Mouse (Mus musculus): ENCODE results near the gene Spag16.
"Not testable (repeated sequence)": the region's sequence is repeated elsewhere in the genome, so short reads cannot be mapped to it uniquely, and the experiment has no call there.

The Spag16 gene

DNA sequence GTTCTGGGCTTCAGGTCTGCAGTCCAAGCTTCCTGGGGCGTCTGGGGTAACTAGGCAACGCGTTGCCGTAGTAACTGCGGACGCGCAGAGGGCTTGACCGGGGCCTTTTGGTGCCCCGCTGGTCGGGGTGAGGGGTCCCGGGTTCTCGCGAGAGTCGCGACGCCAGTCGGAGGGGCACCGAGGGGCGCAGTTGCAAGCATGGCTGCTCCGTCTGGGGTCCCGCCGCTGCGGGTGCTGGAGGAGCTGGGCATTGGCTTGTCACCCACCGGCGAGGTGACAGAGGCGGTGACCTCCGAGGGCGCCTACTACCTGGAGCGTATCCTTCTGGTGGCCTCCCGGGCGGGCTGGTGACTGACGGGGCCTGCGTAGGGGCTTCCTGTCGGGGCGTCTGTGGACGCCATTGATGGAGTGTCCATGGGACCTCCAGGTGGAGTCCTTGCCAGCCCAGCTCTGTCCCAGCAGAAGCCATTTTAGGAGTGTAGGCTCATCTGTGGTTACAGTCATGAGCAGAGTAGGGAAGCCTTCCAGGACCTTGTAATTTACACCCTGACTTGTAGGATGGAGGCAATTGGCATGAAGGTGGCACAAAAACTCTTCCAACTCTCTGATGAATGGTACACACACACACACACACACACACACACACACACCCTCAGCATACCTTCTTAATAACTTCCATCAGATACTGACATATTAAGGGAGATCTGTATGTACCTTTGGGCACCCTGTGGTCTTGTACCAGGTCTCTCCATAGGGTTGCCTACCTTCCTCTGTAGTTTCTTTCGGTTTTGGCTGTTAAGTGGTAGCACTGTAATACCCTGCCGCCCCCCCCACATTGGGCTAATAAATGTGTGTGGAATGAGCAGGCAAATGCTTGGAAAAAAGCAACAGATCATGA, at the start of gene Spag16:
Gene Spag16 (plus strand): TSS at position 165 of the 898 bp plus-strand sequence.
- peak; percentile 89 for DNase-seq (ENCODE audit: low read depth, low spot score)

DNA sequence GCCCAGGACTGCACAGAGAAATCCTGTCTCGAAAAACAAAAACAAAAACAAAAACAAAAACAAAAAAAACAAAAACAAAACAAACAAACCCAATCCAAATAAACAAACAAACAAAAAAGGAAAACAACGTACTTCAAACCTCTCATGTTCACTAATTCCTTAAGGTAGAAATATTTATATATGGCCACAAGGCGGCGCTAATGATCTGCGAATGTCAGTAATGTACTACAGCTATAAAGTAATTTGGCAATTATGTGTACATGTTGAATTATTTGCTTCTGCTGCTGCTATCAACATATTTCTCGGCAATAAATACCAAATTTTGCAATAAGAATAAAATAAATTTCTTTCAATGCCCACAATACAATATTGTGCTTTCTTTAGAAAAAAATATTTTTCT, 41.6 kb upstream of the Spag16 start:
- peak; percentile 66 for DNase-seq (ENCODE audit: low read depth, low spot score)

DNA sequence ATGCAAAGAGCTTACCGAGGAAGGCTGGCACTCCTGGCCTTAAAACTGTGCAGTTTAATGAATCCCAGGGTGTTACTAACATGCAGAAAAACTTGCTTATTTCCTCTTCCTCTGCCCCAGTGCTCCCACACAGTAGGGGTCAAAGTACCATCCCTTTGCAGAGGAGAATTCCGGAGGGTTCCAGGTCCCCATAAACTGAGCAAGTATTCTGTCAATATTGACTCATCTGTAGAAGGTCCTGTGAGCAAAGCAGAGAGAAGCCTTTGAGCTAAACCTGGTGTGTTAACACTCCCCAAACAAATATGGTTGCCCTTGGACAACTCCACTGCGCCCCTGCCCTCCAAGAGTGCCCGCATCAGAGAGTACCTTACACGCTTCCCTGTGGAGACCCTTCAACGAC, 40.1 kb upstream of the Spag16 start:
- no peak for DNase-seq (ENCODE audit: low read depth, low spot score)

DNA sequence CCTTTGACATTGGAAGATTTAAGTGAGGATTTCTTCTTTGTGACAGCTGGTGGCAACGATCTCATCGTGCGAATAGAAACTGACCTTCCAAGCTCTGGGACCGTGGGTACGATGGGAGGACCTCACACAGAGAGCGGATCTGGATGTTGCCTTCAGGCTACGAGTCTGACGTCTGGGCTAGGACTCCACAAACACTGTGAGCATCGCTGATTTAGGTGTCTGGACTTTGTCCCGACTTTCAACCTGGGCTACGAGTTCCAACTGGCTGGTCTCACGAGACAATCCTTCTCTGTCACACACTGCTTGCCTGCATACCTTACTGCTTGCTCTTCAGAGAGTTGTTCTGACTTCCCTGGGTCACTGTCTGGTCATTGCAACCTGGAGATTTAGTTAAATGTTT, 39.4 kb upstream of the Spag16 start:
- peak; percentile 37 for DNase-seq (ENCODE audit: low read depth, low spot score)

DNA sequence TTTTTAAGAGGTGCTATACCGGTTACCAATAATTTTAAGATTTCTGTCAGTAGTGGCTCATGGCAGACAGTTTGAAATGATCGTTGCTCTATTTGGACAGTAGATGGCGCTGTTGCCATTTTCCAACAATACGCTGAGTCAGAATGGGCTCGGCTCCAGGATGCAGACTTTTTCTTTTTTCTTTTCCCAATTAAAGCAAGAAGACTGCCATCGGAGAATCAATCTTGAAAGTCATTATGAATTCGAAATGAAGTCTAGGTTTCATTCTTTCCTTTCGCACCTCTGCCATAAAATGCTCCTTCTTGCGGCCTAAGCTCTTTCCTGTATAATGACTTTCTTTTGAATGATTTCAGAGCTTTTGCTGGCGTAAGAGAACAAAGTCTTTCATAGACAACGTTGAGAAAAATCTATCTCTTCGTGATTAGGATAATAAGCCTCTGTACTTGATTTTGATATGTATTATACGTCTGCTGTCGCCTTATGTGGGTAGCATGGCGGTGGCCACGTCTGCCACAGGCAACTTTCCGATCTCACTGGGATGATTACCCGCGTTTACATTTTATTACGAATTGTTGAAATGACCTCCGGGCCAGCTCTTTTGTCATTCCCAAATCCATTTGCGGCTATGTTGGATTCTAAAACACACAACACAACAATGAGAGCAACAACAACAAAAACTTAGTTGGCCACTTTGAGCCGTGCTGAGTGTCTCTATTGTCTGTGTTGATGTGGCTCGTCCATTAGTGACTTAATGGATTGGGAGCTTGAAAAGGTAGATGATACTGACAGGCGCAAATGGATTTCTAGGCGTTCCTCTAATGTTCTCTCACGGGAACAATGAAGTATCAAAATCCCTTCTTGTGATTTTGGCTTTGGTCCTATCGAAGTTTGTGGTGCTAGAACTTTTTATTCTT, 36.2 kb upstream of the Spag16 start:
- DNase-seq (ENCODE audit: low read depth, low spot score) = peak; percentile 85

DNA sequence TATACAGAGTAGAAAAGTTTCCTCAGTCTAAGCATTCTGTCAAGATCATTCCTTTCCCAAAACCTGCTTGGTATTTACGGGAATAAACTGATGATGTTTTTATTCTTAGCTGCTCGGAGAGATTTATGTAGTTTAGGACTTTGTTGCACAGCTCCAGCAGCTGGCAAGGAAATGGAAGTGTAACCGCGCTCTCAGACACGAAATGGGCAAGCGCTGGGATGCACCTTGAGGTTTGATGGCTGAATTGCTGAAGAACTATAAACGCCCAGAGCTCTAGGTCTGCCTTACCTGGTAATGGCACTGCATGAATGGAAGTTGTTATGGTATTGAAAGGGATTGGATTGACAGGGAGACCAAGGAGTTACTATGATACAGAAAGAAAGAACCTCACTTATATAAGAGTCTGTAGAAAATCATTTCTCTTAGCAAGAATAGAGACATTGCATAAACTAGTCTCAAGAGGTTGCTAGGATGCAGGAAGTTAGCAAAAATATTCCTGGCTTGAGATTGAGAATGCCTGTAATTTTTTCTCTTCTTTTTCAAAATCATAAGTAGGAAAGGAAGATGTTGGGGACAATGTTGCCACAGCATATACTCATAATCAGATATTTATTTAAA, 27.7 kb upstream of the Spag16 start:
- no peak for DNase-seq (ENCODE audit: low read depth, low spot score)

DNA sequence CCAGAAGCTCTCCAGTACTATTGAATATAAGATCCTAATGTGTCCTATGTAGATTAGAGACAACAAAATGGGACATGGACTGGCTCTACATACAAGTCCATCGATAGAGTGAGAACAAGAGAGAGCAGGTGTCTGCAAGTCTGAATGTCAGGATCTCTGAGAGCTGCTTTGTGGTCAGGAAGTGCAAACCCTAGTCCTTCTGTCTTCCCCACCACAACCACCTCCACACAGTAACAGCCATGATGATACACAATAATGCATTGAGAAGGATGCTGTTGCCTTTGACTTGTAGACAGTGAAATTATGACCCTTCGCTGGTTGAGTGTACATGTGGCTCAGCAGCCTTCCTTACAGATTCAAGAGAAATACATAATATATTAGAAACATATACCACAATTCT, 16.6 kb upstream of the Spag16 start:
- DNase-seq (ENCODE audit: low read depth, low spot score) = no peak

DNA sequence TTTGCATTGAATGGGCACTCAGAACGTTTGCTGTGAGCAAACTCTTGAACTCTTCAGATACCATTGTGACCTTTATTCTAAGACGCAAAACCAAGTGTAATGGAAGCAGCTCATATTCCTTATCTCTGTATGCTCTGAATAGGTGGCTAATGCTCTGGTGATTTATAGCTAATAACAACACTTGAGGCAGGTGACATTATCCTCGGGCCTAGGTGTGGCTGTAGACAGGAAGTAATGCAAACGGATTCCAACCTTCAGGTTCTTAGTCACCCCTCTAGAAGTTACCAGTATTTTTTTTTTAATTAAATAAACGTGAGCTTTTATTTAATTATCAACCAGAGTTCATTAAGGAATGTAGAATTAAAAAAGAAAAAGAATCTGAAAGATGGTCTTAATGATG, 1.1 kb upstream of the Spag16 start:
- not testable (repeated sequence) for DNase-seq (ENCODE audit: low read depth, low spot score)

DNA sequence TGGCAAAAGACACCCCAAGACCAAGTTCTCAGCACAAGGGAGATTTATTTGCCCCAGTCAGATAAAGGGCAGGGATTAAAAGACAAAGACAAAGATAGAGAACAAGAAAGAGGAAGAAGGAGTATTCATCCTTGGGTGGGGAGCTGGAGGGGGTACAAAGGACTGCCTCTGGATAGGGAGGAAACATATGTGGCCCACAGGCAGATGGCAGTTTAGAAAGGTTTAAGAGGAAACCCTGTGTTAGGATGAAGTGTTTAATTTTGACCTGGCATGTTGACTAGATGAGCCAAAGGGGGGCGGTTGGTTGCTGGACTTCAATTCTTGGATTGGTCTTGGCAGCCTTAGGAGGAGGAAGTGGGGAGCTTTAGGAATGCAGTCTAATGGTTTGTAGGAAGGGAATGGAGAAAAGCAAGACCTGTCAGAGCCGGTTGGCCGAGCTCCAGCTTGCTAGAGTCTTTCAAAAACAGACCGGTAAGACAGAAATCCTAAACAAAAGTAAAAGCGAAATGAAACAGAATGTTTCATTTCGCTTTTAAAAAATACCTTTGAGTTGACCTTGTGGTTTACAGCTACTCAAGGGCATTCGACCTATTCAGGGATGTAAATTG, 2.2 kb downstream of the Spag16 start:
- no peak for DNase-seq (ENCODE audit: low read depth, low spot score)

DNA sequence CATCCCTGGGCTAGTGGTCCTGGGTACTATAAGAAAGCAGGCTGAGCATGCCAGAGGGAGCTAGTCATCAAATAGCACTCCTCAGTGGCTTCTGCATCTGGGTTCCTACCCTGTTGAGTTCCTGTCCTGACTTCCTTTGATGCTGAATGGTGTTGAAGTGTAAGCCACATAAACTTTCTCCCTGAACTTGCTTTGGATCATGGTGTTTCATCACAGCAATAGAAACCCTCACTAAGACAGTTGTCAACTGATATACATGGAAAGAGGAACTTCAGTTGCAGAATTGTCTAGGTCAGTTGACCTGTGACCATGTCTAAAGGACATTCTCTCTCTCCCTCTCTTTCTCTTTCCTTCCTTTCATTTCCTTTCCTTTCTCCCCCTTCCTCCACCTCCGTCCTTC, 3.8 kb downstream of the Spag16 start:
- DNase-seq (ENCODE audit: low read depth, low spot score) = no peak

DNA sequence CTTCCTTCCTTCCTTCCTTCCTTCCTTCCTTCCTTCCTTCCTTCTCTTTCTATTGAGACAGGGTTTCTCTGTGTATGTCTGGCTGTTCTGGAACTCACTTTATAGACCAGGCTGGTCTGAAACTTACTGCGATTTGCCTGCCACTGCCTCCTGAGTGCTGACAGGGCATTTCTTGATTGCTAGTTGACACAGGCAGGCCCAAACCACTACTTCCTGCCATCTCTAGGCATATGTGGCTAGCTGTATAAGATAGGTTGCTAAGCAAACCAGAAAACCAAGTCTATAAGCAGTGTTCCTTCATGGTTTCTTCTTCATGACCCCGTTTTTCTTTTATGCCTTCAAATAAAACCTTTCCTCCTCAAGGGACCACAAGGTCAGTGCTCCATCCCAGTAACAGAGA, 4.2 kb downstream of the Spag16 start:
- no peak for DNase-seq (ENCODE audit: low read depth, low spot score)

DNA sequence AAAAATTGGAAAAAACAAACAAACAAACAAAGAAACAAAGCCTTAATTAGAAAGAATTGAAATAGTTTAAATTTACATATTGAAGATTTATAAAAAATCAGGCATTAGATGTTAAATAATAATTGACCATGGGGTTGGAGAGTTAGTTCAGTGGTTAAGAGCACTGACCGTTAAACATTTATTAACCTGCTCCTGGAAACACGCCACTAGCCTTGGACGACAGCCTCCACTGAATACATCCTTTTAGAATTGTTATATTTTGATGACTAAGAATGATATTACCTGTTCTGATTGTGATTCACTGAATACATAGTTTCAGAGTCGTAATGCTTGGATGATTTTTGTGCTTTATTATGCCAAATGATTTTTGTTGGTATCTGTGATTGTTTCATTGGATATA, 6.7 kb downstream of the Spag16 start:
- DNase-seq (ENCODE audit: low read depth, low spot score) = not testable (repeated sequence)

DNA sequence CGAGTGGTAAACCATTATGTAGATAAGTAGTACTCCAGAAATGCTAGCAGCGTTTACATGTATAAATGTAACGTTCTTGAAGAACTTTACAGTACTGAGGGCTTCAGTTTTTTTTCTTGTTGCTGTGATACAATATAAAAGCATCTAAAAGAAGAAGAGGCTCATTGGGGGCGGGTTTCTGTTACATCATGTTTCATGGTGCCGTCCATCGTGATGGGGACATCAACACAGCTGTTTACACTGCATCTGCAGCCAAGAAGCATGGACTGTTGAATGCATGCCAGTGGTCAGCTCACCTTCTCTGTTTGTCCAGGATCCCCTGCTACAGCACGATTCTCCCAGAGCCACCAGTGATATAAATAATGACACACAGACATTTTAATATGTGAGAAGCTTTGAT, 26.7 kb downstream of the Spag16 start:
- no peak for DNase-seq (ENCODE audit: low read depth, low spot score)

DNA sequence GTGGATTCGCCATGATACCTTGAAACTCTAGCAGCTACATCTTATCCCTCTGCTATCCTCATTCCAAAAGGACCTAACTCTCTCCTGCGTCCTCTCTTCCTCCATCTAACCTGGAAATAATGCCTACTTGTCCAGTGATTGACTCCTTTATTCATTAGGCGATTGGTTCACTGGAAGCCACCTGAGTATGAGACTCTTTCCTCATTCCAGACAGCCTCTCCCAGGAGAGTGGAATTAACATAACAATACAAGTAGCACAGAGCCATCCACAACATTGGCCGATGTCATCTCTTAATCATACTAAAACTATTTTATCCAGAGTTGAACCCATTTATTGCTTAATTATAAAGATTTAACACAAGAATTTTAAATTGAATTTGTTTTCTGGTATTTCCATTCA, 41.0 kb downstream of the Spag16 start:
- DNase-seq (ENCODE audit: low read depth, low spot score) = no peak

DNA sequence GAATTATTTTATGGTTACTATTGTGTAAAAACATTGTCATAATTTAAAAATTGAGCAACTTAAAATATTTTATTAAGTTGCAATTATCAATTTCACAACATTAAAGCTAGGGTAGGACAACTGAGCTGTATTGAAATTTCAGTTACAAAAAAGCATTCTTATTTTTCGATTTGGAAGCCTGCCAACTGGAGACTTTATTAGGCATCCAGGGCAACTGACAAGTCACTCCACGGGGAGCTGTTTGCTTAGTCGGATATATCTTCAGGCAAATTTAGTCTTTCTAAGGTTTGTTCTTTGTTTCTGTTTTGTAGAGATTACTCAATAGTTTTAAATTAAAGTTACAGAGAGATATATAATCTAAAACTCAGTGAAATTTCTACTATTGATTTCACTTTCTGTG, 129.8 kb downstream of the Spag16 start:
- no peak for DNase-seq (ENCODE audit: low read depth, low spot score)

DNA sequence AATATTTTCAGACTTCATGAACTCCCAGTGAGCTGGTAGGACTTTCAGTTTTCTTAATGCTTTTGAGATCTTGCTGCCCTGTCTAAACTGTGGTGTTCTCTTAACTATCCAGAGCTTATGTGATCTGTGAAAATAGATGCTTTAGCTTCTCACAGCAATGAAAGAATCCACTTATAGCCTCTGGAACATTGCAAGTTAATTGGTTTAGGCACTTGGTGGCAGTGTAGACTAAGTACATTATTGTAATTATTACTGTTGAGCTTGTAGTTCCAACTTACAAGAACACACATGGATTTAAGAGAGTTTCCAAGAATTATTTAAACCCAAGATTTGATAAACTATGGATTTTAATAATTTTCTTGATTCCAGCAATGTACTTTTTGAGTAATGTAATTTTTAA, 170.1 kb downstream of the Spag16 start:
- no peak for DNase-seq (ENCODE audit: low read depth, low spot score)

DNA sequence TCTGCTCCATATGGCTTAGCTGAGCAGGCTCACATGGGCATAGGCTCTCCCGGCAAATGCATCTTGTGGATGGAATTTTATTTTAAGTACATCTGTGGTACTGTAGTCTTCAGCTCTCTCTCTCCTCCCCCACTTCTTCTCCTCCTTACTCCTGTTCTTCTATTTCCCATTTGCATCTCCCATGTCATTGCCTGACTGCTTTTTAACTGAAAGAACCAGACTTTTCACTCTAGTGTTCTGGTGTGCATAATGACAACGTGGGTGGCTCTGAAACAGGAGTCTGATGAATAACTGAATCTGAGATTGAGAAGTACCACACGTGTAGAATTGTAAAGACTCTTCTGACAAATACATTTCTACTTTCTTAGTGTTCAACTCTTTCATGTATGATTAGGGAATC, 186.2 kb downstream of the Spag16 start:
- DNase-seq (ENCODE audit: low read depth, low spot score) = no peak

DNA sequence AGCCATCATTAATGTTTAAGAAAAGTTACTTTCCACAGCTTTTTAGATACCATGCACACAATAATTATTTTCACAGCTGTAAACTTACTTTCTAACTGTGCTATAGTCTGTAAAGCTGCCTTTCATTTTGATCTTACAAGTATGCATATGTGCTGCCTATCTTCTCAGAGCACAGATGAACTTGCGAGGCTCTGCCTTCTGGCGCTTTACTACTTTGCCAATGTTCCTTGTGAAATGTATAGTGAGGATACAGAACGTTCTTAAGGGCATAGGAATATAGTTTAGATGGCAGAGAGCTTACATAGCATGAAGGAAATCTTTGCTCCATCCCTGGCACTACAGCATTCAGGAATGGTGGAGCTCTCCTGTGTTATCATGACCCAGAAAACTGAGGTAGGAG, 210.6 kb downstream of the Spag16 start:
- DNase-seq (ENCODE audit: low read depth, low spot score) = no peak

DNA sequence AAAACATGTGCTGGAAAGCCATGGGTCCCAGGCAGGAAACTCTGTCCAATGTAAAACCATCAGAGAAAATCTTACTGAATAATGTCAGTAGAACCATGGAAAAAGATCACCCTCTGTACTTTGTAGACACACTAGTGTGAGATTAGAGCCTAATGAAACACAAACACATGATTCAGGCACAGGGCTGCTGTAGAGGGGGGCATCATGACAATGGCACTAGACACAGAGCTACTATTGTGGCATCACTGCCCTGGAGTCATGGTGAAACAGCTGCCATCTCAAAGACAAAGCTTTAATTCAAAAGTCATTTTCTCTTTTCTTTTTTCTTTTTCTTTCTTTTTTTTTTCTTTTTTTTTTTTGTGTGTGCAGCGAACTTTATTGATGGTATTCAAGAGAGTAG, 240.6 kb downstream of the Spag16 start:
- peak; percentile 4 for DNase-seq (ENCODE audit: low read depth, low spot score)

DNA sequence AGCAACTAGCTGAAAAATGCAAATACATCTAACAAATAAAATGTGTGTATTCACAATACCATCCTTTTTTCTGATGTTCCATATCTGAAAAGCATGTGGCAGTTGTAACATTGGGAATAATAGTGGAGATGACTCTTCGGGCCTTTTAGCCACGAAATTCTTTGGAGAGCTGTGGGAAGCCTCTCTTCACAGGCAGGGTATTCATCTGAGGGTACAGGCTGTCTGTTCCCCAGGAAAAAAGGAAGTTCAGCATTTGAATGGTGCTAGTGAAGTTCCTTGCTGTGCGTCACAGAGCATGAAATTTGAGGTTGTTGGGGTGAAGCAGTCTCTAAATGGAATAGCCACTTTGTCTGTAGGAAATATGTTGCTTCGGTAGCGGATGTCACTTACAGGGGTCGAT, 246.7 kb downstream of the Spag16 start:
- DNase-seq (ENCODE audit: low read depth, low spot score) = peak; percentile 13

DNA sequence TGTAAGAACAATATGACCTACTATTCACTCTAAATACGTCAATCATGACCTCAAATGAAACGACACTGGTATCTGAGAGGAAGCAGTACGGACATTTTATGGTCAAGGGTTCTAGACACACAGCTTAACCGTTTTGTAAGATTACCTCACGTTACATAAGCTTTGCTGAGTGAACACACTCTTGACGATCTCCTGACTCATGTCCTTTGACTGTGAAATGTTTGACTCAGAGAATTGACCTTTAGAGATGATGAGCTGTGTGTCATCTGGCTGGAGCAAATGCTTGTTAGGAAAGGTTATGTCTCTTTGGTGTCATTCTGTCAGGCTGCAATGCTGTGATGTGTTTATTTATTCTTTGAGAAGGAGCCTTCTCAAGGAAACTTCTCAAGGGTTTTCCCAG, 252.0 kb downstream of the Spag16 start:
- no peak for DNase-seq (ENCODE audit: low read depth, low spot score)
